Mouse (Mus musculus) heart, embryonic 10.5 days (tissue): Measurements from ENCODE around the gene Foxo6. TPM values are rescaled to one million over a fixed set of nuclear protein-coding genes. Genes with fewer than 3 reads are reported as not detected.

Experiments used
- DNase-seq: peaks from one replicate; pipeline ENCODE4 v3.0.0-alpha.2; 2017; ENCODE audit warnings: low spot score
- H3K27ac ChIP-seq: fragments of 300-500 bp; sonication (generic); 2 replicates; pipeline ENCODE4 v1.5.1; 2016; ENCODE audit warnings: mild to moderate bottlenecking
- H3K27me3 ChIP-seq: fragments of 300-500 bp; sonication (generic); 2 replicates; pipeline ENCODE4 v1.6.1; 2016; ENCODE audit warnings: mild to moderate bottlenecking; ENCODE audit not compliant: poor library complexity, insufficient read depth, severe bottlenecking
- H3K36me3 ChIP-seq: fragments of 300-500 bp; sonication (generic); 2 replicates; pipeline ENCODE4 v1.6.1; 2016; ENCODE audit warnings: mild to moderate bottlenecking, moderate library complexity
- H3K4me1 ChIP-seq: fragments of 300-500 bp; sonication (generic); 2 replicates; pipeline ENCODE4 v1.6.1; 2016; ENCODE audit warnings: mild to moderate bottlenecking
- H3K4me3 ChIP-seq: fragments of 300-500 bp; sonication (generic); 2 replicates; pipeline ENCODE4 v1.5.1; 2016; ENCODE audit warnings: mild to moderate bottlenecking, moderate library complexity
- H3K9me3 ChIP-seq: fragments of 300-500 bp; sonication (generic); 2 replicates; pipeline ENCODE4 v1.6.1; 2016; ENCODE audit warnings: mild to moderate bottlenecking, moderate library complexity
- WGBS: fragments of 180-500 bp; shearing (Covaris S2); methylation state at CpG from one replicate; pipeline ENCODE4 v1.1.7; 2016; 5-methylcytosine and 5-hydroxymethylcytosine counted together
- polyA plus RNA-seq: library from polyadenylated mRNA; unstranded; fragments of >200 nt; fragmentation: Nextera tagmentation; extraction: Ambion mirVana; gene quantifications from 2 replicates; pipeline ENCODE4 v1.2.1, GENCODE M21; 2016

The Foxo6 gene
- polyA plus RNA-seq, 1 experiment from 2014 or later: 0.20 TPM

DNA sequence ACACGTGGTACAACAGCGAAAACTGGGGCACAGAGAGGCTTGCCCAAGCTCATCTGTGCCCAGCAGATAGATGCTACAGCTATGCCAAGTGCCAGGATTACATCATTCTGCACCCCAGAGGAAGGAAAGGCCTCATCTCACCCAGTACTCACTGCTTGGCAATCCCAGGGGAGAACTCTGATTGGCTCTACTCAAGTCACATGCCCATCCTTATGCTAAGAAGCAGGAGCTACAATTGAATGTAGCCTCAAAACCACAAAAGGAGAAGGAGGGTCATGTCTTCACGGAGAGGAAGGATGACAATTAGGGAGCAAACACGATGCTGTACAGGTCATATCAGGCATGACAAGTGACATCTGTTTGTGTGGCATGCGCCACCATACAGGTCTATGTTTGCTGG lies 26.2 kb upstream of the Foxo6 start:
- H3K4me3 ChIP-seq: no peak overlapping the region
- 68% methylated on average over 5 of the region's 5 CpGs for WGBS
- H3K27me3 ChIP-seq: peaks cover 24% of the 10 kb centered on the region
- H3K27ac ChIP-seq: no peak overlapping the region
- 0 out of 2 replicates have a peak, but pooled peaks cover 2% of the 10 kb centered on the region for H3K9me3 ChIP-seq
- peak; percentile 58 for DNase-seq
- H3K36me3 ChIP-seq: no peaks in the 10 kb centered on the region
- H3K4me1 ChIP-seq: no peaks in the 10 kb centered on the region

DNA sequence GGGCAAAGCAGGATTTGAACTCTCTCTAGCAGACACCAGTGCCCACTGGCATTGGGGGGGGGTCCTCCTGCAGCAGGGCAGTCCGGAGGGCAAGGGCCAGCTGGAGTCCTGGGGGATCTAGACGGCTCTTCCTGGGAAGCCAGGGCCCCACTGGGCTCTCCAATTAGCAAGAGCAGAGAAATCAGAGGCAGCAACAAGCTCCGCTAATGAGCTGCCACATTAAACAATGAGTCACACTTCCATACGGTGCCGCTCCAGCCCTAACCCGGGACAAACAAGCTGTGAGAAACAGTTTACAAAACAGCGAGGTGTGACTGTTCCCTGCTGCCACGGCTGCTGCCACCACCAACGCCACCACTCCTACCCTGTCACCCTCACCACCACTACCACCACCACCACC lies 17.4 kb upstream of the Foxo6 start:
- 10% methylated on average over 9 of the region's 9 CpGs for WGBS
- DNase-seq: no peak
- no peaks in the 10 kb centered on the region for H3K4me1 ChIP-seq
- no peaks in the 10 kb centered on the region for H3K9me3 ChIP-seq
- H3K36me3 ChIP-seq: no peaks in the 10 kb centered on the region
- peaks cover 62% of the 10 kb centered on the region for H3K27me3 ChIP-seq
- no peak overlapping the region for H3K27ac ChIP-seq
- H3K4me3 ChIP-seq: no peak overlapping the region

DNA sequence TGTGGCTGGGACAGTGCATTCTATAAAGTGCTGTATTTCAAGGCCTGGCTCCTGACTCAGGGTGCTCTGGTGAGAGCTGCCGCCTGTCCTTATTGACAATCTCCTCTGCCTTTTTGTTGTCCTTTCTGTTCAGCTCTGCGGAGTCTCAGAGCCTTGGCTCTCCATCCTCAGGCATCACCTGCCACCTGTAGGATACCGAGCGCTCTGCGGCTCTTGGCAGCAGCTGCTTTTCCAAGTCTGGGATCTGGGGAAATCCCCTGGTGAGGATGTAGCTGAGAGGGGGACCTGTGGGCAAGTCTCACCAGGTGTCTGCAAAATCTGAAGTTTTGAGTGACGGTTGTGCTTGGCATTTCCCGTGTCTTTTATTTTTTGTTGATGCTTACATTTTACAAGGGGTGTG lies 12.1 kb upstream of the Foxo6 start:
- Histone ChIP-seq H3K4me3 (no peak overlapping the region), H3K27me3 (peaks cover 46% of the 10 kb centered on the region), H3K4me1 (no peaks in the 10 kb centered on the region), H3K36me3 (no peaks in the 10 kb centered on the region), H3K9me3 (no peaks in the 10 kb centered on the region), H3K27ac (no peak overlapping the region)
- 42% methylated on average over 7 of the region's 7 CpGs for WGBS
- DNase-seq: no peak

DNA sequence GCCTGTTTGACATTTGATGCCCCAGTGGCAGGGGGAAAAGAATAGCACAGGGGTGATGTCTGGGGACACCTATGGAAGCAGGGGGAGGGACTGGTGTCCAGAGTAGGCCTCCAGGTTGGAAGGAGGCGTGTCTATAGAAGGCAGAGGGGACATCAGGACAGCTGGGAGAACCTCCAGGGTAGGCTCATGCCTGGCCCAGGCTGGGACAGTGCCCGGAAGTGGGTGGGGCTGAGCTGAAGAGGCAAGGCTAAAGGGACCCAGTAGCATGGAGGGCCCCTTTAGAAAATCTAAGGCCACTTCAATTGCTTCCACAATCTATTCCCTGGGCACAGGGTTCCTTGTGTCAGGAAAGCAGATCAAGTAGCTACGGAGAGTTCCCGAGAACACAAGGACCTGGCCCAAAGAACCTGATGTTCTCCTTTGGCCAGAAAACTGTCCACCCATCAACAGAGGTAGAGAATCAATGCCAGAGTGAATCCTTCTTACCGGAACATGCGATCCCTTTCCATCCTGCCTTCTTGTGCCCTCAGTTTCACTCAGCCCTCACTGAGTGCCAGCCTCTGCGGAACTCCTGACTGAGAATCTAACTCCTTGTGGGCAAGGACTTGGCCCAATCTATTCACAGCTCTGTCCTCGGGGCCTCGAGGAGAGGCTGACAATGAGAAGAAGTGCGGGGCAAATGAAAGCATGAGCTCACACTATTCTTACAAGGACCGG lies 4.1 kb upstream of the Foxo6 start:
- H3K27me3 ChIP-seq: peaks cover 63% of the 10 kb centered on the region
- 79% methylated on average over 11 of the region's 11 CpGs for WGBS
- peaks cover 28% of the 10 kb centered on the region for H3K4me1 ChIP-seq
- no peak overlapping the region for H3K4me3 ChIP-seq
- H3K27ac ChIP-seq: no peak overlapping the region
- no peaks in the 10 kb centered on the region for H3K9me3 ChIP-seq
- DNase-seq: no peak
- H3K36me3 ChIP-seq: no peaks in the 10 kb centered on the region

DNA sequence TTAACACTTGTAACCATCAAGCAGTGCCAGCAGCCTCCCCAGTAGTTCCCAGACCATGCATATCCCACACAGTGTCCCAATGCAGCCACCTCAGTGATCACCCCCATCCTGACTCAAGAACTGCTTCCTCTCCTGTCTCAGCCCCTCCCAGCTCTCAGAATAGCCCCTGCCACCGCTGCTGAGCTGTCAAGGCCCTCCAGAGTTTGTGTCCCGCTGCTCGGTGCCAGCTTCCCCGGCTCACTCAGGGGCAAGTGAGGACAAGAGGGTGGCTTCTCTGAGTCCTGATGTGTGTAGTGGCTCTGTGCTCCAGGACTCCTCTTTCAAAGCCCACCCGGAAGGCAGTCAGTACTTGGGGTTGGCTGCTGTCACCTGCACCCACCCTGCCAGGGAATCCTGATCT lies 3.3 kb upstream of the Foxo6 start:
- Histone ChIP-seq H3K27me3 (peaks cover 65% of the 10 kb centered on the region), H3K4me3 (no peak overlapping the region), H3K27ac (no peak overlapping the region), H3K9me3 (no peaks in the 10 kb centered on the region), H3K36me3 (no peaks in the 10 kb centered on the region), H3K4me1 (peaks cover 34% of the 10 kb centered on the region)
- no peak for DNase-seq
- WGBS: 34% methylated on average over 5 of the region's 5 CpGs

DNA sequence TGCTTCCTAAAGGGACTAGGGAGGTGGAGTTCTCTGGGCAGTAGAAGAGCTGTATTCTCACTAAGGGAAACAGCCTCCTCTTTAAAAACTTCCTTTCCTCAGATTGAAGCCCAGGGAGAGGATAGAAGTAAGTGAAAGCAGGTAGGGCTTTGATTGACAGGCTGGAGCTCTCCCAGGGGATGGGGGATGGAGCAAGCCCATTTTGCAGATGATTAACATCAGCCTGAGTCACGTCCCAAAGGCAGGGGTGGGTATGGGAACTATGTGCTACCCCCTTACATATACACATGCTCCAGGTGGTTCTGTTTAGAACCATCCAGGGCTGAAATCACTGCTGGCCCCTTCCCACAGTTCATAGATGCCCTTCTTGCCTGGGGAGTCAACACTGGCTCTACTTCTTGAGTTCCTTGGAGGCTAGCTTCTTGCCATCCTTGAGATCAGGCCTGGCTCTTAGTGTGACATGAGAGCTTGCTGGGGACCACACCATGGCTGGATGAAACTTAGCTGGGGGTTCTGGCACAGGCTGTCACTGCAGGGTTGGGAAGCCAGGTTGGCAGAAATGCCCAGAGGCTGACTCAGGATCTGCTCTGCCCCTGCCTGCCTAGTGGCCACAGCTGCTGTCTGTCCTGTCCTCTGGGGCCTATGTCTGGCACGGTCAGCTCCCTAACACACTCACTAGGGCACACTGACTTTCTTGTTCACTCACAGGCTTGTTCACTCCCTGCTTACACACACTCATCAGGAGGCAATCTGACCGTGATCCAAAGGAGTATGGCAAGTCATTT lies 2.2 kb upstream of the Foxo6 start:
- Histone ChIP-seq H3K4me1 (peaks cover 34% of the 10 kb centered on the region), H3K4me3 (no peak overlapping the region), H3K27me3 (peaks cover 73% of the 10 kb centered on the region), H3K27ac (no peak overlapping the region), H3K36me3 (no peaks in the 10 kb centered on the region), H3K9me3 (no peaks in the 10 kb centered on the region)
- no peak for DNase-seq
- 45% methylated on average over 3 of the region's 3 CpGs for WGBS

DNA sequence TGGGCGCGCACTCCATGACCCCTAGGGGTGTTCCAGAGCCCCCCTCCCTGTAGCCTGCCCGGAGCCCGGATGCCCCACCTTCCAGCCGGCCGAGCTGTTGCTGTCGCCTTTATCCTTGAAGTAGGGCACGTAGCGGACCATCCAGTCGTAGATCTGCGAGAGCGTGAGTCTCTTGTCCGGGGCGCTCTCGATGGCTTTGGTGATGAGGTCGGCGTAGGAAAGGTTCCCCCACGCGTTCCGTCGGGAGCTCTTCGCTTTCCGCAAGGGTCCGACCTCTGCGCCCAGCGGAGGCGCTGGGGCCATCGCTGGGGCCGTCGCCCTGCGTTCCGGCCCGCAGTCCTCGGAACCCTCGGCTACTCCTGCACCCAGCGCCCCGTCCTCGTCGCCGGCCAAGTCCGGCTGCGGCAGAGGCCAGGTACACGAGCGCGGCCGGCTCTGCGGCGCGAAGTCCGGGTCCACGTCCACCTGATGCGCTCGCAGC lies 348 bp downstream of the Foxo6 start:
- H3K27me3 ChIP-seq: peaks cover 91% of the 10 kb centered on the region
- under 1% methylated on average over 53 of the region's 53 CpGs for WGBS
- peak overlapping the region; percentile 84 for H3K27ac ChIP-seq
- H3K36me3 ChIP-seq: no peaks in the 10 kb centered on the region
- H3K4me1 ChIP-seq: peaks cover 51% of the 10 kb centered on the region
- H3K4me3 ChIP-seq: peak overlapping the region; percentile 76
- H3K9me3 ChIP-seq: no peaks in the 10 kb centered on the region
- DNase-seq: no peak

DNA sequence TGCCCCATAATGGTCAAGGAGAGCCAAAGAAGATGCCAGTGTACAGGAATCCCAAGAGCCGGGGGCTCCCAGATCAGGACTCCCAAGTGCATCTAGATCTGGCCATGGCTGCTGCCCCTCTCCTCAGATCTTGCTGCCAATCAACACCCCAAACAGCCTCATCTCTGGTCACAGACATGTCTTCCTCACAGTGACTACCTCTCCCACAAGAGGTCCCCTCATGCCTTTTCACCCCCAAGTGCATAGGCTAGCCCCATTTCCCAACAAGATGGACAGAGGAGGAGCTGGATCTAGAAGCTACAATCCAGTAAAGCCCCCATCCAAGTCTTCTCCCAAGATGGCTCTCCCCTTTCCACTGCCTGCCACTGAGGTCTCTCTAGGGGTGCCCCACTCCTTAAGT lies 1.4 kb downstream of the Foxo6 start:
- H3K9me3 ChIP-seq: no peaks in the 10 kb centered on the region
- peaks cover 55% of the 10 kb centered on the region for H3K4me1 ChIP-seq
- H3K27me3 ChIP-seq: peaks cover 92% of the 10 kb centered on the region
- DNase-seq: no peak
- 71% methylated on average over 1 of the region's 1 CpGs for WGBS
- H3K4me3 ChIP-seq: peak overlapping the region; percentile 76; the same call in 1 of the 2 replicates
- H3K36me3 ChIP-seq: no peaks in the 10 kb centered on the region
- no peak overlapping the region for H3K27ac ChIP-seq

DNA sequence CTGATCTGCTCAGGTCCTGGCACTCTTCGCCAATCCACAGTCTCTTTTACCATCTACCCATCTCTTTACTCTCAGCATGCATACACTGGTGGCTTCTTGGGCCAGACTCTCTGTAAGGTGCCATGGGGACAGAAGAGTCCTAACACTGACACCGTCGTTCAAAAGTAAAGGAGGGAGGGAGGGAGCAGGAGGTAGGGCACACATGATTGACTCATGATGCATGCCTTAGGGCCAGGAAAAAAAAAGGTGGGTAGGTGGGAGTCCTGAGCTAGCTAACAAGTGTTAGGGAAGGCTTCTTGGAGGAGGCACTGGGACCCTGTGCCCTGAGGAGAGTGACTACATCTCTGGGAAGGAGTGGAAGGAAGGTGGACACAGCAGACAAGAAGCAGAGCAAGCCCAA lies 1.9 kb downstream of the Foxo6 start:
- no peak overlapping the region for H3K4me3 ChIP-seq

DNA sequence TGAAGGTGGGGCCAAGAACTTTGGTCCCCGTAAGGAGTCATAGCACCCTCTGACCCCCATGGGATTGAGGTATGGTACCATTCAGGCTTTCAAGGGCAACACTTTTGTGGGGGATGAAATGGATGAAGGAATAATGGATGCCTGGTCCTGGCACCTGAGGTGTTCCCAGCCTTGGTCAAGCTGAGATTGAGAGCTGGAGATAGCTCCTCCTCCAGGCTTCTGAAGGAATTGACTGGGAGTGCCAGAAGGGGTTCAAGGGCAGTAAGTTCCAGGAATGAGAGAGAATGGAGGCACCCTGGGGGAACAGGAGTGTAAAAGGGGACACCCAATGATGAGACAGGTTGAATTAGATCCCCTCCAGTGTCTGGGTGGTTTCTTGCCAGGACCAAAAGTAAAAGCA lies 3.0 kb downstream of the Foxo6 start:
- peaks cover 92% of the 10 kb centered on the region for H3K27me3 ChIP-seq
- DNase-seq: no peak
- H3K9me3 ChIP-seq: no peaks in the 10 kb centered on the region
- H3K4me3 ChIP-seq: no peak overlapping the region
- 78% methylated on average over 1 of the region's 1 CpGs for whole genome bisulfite sequencing
- H3K4me1 ChIP-seq: peaks cover 52% of the 10 kb centered on the region
- H3K36me3 ChIP-seq: no peaks in the 10 kb centered on the region
- H3K27ac ChIP-seq: no peak overlapping the region

More for the DNA sequence above, 1.9 kb downstream of the Foxo6 start:
- Histone ChIP-seq H3K36me3 (no peaks in the 10 kb centered on the region), H3K4me1 (peaks cover 54% of the 10 kb centered on the region), H3K27me3 (peaks cover 92% of the 10 kb centered on the region), H3K9me3 (no peaks in the 10 kb centered on the region), H3K27ac (no peak overlapping the region)
- WGBS: 71% methylated on average over 3 of the region's 3 CpGs
- no peak for DNase-seq

DNA sequence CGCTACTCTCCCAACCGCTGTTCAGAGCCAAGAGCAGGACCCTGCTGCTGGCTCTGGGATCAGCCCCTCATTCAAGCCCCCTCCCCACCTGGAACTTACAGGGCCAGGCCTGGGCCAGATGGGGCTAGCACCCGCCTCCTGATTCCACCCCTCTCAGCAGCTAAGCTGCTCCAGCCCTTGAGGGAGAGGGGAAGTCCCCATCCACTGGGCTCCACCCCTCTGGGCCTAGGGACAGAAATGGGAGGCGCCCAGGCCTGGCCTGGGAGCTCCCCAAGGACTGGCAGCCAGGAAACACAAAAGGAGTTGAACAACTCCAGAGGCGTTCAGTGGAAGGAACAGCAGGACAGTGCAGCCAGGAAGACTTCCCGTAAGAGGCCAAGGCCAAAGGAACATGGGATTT lies 4.0 kb downstream of the Foxo6 start:
- 14% methylated on average over 6 of the region's 6 CpGs for WGBS
- no peaks in the 10 kb centered on the region for H3K9me3 ChIP-seq
- peak overlapping the region; percentile 80; the same call in 1 of the 2 replicates for H3K27ac ChIP-seq
- DNase-seq: no peak
- peaks cover 52% of the 10 kb centered on the region for H3K4me1 ChIP-seq
- peaks cover 91% of the 10 kb centered on the region for H3K27me3 ChIP-seq
- H3K4me3 ChIP-seq: peak overlapping the region; percentile 64
- H3K36me3 ChIP-seq: no peaks in the 10 kb centered on the region

DNA sequence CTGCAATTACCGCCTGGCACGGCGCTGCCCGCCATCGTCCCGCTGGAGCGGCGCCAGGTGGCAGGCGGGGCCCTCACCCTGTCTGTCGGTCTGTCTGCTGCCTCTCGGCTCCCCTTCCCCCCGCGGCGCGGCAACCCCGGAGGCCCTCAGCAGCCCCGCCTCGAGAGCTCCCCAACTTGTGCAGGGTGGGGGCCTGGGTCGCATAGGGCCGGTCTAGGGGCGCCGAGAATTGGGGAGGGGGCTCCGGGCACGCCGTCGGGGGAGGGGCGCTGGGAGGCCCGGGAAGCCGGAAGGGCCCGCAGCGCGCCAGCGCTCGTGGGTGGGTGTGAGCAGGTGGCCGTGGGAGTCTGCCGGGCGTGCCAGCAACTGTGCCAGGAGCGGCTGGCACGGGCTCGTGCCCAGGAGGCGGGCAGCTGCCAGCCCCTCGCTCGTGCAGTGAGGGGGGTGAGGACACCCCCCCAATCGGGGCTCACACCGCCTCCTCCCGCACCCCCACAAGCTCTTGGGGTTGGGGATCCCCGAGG lies 4.5 kb downstream of the Foxo6 start:
- WGBS: under 1% methylated on average over 47 of the region's 47 CpGs
- Histone ChIP-seq H3K9me3 (no peaks in the 10 kb centered on the region), H3K36me3 (no peaks in the 10 kb centered on the region), H3K27me3 (peaks cover 96% of the 10 kb centered on the region), H3K27ac (peak overlapping the region; percentile 80), H3K4me3 (peak overlapping the region; percentile 64), H3K4me1 (peaks cover 51% of the 10 kb centered on the region)
- no peak for DNase-seq

DNA sequence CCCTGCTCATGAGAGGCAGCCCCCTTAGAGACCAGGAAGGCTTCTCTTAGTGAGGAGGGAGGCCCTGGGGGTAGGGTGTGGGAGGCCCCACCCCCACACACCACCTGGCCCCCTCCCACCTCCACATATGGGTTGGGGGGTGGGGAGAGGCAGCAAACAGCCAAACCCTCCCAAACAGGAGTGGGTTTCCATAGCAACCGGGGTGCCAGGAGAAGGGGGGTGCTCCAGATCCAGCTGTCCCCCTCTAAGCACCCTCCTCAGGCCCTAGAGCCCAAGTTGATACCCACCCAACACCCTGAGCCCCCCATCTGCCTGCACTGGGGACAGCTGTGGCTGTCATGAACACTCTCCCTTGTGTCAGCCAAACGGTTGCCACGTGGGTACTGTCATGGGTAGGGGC lies 6.1 kb downstream of the Foxo6 start:
- Histone ChIP-seq H3K4me1 (peaks cover 41% of the 10 kb centered on the region), H3K4me3 (no peak overlapping the region), H3K36me3 (no peaks in the 10 kb centered on the region), H3K9me3 (no peaks in the 10 kb centered on the region), H3K27ac (no peak overlapping the region), H3K27me3 (peaks cover 98% of the 10 kb centered on the region)
- 73% methylated on average over 3 of the region's 3 CpGs for WGBS
- no peak for DNase-seq
